Mouse (Mus musculus) stomach, embryonic 14.5 days (tissue): ENCODE measurements around the gene Tmem104. TPM values are rescaled to one million over a fixed set of nuclear protein-coding genes. Genes with fewer than 3 reads are reported as not detected.

ENCODE experiments used
- ATAC-seq: fragments of 200-750 bp; cut with Nextera tagmentation; 2 replicates; pipeline ENCODE4 v1.8.0; 2017; ENCODE audit warnings: low read depth, moderate TSS enrichment; ENCODE audit not compliant: insufficient number of reproducible peaks, insufficient read depth, low FRiP score
- H3K27ac ChIP-seq: fragments of 300-500 bp; sonication (generic); 2 replicates; pipeline ENCODE4 v1.5.1; 2014; ENCODE audit warnings: mild to moderate bottlenecking, low read length, moderate library complexity, mixed read lengths
- H3K27me3 ChIP-seq: fragments of 300-500 bp; sonication (generic); 2 replicates; pipeline ENCODE4 v1.6.1; 2014; ENCODE audit warnings: low read length, control low read depth, mixed read lengths; ENCODE audit not compliant: control insufficient read depth, insufficient read depth
- H3K36me3 ChIP-seq: fragments of 300-500 bp; sonication (generic); 2 replicates; pipeline ENCODE4 v1.6.1; 2014; ENCODE audit warnings: mild to moderate bottlenecking, control low read depth, low read length, moderate library complexity, mixed read lengths; ENCODE audit not compliant: control insufficient read depth, insufficient read depth
- H3K4me1 ChIP-seq: fragments of 300-500 bp; sonication (generic); 2 replicates; pipeline ENCODE4 v1.6.1; 2014; ENCODE audit warnings: low read length, control low read depth, mixed read lengths; ENCODE audit not compliant: control insufficient read depth, insufficient read depth
- H3K4me2 ChIP-seq: fragments of 300-500 bp; sonication (generic); replicated peaks from 2 replicates; pipeline ENCODE4 v1.6.1; 2014; ENCODE audit warnings: low read depth, low read length, control low read depth
- H3K4me3 ChIP-seq: fragments of 300-500 bp; sonication (generic); 2 replicates; pipeline ENCODE4 v1.5.1; 2014; ENCODE audit warnings: low read depth, low read length, control low read depth
- H3K9ac ChIP-seq: fragments of 300-500 bp; sonication (generic); replicated peaks from 2 replicates; pipeline ENCODE4 v1.6.1; 2014; ENCODE audit warnings: low read depth, mild to moderate bottlenecking, control low read depth, low read length, moderate library complexity, mixed read lengths
- H3K9me3 ChIP-seq: fragments of 300-500 bp; sonication (generic); 2 replicates; pipeline ENCODE4 v1.6.1; 2016; ENCODE audit warnings: low read depth, low read length, control low read depth; ENCODE audit not compliant: control insufficient read depth
- WGBS: fragments of 180-500 bp; shearing (Covaris S2); extraction: QIAGEN DNeasy Blood & Tissue Kit; methylation state at CpG from one replicate; pipeline ENCODE4 v1.1.7; 2014; 5-methylcytosine and 5-hydroxymethylcytosine counted together
- polyA plus RNA-seq: library from polyadenylated mRNA; unstranded; fragments of >200 nt; fragmentation: Nextera tagmentation; extraction: Ambion mirVana; gene quantifications from 2 replicates; pipeline ENCODE4 v1.2.1, GENCODE M21; 2014

Gene Tmem104
- polyA plus RNA-seq, 1 experiment from 2014 or later, result 10.5 TPM

- Histone ChIP-seq H3K9me3 (no peaks in the 10 kb centered on the region), H3K4me3 (no peak overlapping the region), H3K27me3 (no peaks in the 10 kb centered on the region), H3K27ac (peak overlapping the region; percentile 83), H3K36me3 (no peaks in the 10 kb centered on the region), H3K9ac (no peak overlapping the region), H3K4me2 (peak overlapping the region; percentile 34), H3K4me1 (peaks cover 68% of the 10 kb centered on the region)
- WGBS, result 19% methylated on average over 16 of the region's 16 CpGs
- ATAC-seq, result peak; percentile 77
Observed at GRCm38 (mm10) chr11:115173549-115174339, 13.5 kb upstream of the Tmem104 start.

GRCm38 (mm10) chr11:115176399-115177190, 10.7 kb upstream of the Tmem104 start:
- 55% methylated on average over 24 of the region's 24 CpGs for WGBS
- no peak for ATAC-seq
- peak overlapping the region; percentile 32; the same call in 1 of the 2 replicates for H3K4me2 ChIP-seq

GRCm38 (mm10) chr11:115177559-115178195, 9.6 kb upstream of the Tmem104 start:
- no peak overlapping the region for H3K9ac ChIP-seq
- no peak overlapping the region for H3K4me3 ChIP-seq
- peak overlapping the region; percentile 32 for H3K4me2 ChIP-seq
- 16% methylated on average over 10 of the region's 10 CpGs for WGBS
- H3K9me3 ChIP-seq, result no peaks in the 10 kb centered on the region
- H3K36me3 ChIP-seq, result no peaks in the 10 kb centered on the region; the same call in 1 of the 2 replicates
- peaks cover 58% of the 10 kb centered on the region for H3K4me1 ChIP-seq
- peak; percentile 34 for ATAC-seq
- H3K27me3 ChIP-seq, result no peaks in the 10 kb centered on the region
- H3K27ac ChIP-seq, result peak overlapping the region; percentile 66; the same call in 1 of the 2 replicates

More at GRCm38 (mm10) chr11:115176399-115177190, 10.7 kb upstream of the Tmem104 start:
- Histone ChIP-seq H3K4me3 (no peak overlapping the region), H3K27me3 (no peaks in the 10 kb centered on the region), H3K4me1 (peaks cover 68% of the 10 kb centered on the region), H3K27ac (peak overlapping the region; percentile 52; the same call in 1 of the 2 replicates), H3K9ac (0 out of 2 replicates have a peak overlapping the region, but pooled peaks have one; percentile 6), H3K9me3 (no peaks in the 10 kb centered on the region), H3K36me3 (no peaks in the 10 kb centered on the region; the same call in 1 of the 2 replicates)

GRCm38 (mm10) chr11:115178766-115179165, 8.5 kb upstream of the Tmem104 start:
- no peak for ATAC-seq
- WGBS, result 47% methylated on average over 2 of the region's 2 CpGs
- no peaks in the 10 kb centered on the region; the same call in 1 of the 2 replicates for H3K36me3 ChIP-seq
- H3K27me3 ChIP-seq, result no peaks in the 10 kb centered on the region
- H3K4me3 ChIP-seq, result no peak overlapping the region
- H3K4me1 ChIP-seq, result peaks cover 47% of the 10 kb centered on the region
- peak overlapping the region; percentile 33; the same call in 1 of the 2 replicates for H3K27ac ChIP-seq
- no peak overlapping the region for H3K4me2 ChIP-seq
- H3K9me3 ChIP-seq, result no peaks in the 10 kb centered on the region
- no peak overlapping the region for H3K9ac ChIP-seq

GRCm38 (mm10) chr11:115179191-115179590, 8.1 kb upstream of the Tmem104 start:
- Histone ChIP-seq H3K9ac (no peak overlapping the region), H3K4me1 (peaks cover 43% of the 10 kb centered on the region), H3K9me3 (no peaks in the 10 kb centered on the region), H3K36me3 (no peaks in the 10 kb centered on the region; the same call in 1 of the 2 replicates), H3K27ac (peak overlapping the region; percentile 33; the same call in 1 of the 2 replicates), H3K4me3 (no peak overlapping the region), H3K27me3 (no peaks in the 10 kb centered on the region), H3K4me2 (no peak overlapping the region)
- ATAC-seq, result no peak
- WGBS, result 69% methylated on average over 6 of the region's 6 CpGs

GRCm38 (mm10) chr11:115179881-115180280, 7.4 kb upstream of the Tmem104 start:
- no peak for ATAC-seq
- H3K36me3 ChIP-seq, result no peaks in the 10 kb centered on the region; the same call in 1 of the 2 replicates
- H3K9me3 ChIP-seq, result no peaks in the 10 kb centered on the region
- peaks cover 38% of the 10 kb centered on the region for H3K4me1 ChIP-seq
- no peak overlapping the region for H3K4me2 ChIP-seq
- H3K4me3 ChIP-seq, result no peak overlapping the region
- no peak overlapping the region for H3K9ac ChIP-seq
- 64% methylated on average over 6 of the region's 6 CpGs for WGBS
- no peaks in the 10 kb centered on the region for H3K27me3 ChIP-seq
- H3K27ac ChIP-seq, result no peak overlapping the region

GRCm38 (mm10) chr11:115181913-115182638, 5.2 kb upstream of the Tmem104 start:
- no peaks in the 10 kb centered on the region for H3K27me3 ChIP-seq
- no peaks in the 10 kb centered on the region for H3K9me3 ChIP-seq
- no peak overlapping the region for H3K27ac ChIP-seq
- peaks cover 23% of the 10 kb centered on the region for H3K4me1 ChIP-seq
- ATAC-seq, result no peak
- no peaks in the 10 kb centered on the region; the same call in 1 of the 2 replicates for H3K36me3 ChIP-seq
- 19% methylated on average over 12 of the region's 12 CpGs for WGBS
- no peak overlapping the region for H3K4me2 ChIP-seq
- H3K4me3 ChIP-seq, result no peak overlapping the region
- no peak overlapping the region for H3K9ac ChIP-seq
